Mouse (Mus musculus): ENCODE data around the gene Ffar3. TPM values are rescaled to one million over a fixed set of nuclear protein-coding genes. Genes with fewer than 3 reads are reported as not detected.
"Not testable (repeated sequence)": the region's sequence is repeated elsewhere in the genome, so short reads cannot be mapped to it uniquely, and the experiment has no call there.

The Ffar3 gene
- polyA plus RNA-seq, 1 experiment from 2014 or later = not detected

GRCm38 (mm10) chr7:30837277-30837676 is 18.7 kb downstream of the Ffar3 start:
- Histone ChIP-seq H3K9me3 (ENCODE audit: control insufficient read depth, low read length) (no peaks in the 10 kb centered on the region), H3K9ac (replicated peaks; ENCODE audit: low read depth, low read length) (no peak overlapping the region), H3K4me3 (ENCODE audit: low read depth, low read length) (no peak overlapping the region), H3K27me3 (ENCODE audit: control insufficient read depth, insufficient read depth, low read length) (no peaks in the 10 kb centered on the region), H3K36me3 (ENCODE audit: control insufficient read depth, insufficient read depth, low read length) (no peaks in the 10 kb centered on the region), H3K27ac (ENCODE audit: low read depth, low read length) (no peak overlapping the region), H3K4me2 (ENCODE audit: low read depth, low read length) (no peak overlapping the region), H3K4me1 (ENCODE audit: control insufficient read depth, insufficient read depth, low read length) (no peaks in the 10 kb centered on the region)
- no peak for ATAC-seq (ENCODE audit: low read depth)

GRCm38 (mm10) chr7:30832684-30833083 is 23.3 kb downstream of the Ffar3 start:
- H3K9me3 ChIP-seq (ENCODE audit: control insufficient read depth, low read length); H3K4me3 ChIP-seq (ENCODE audit: low read depth, low read length); H3K27me3 ChIP-seq (ENCODE audit: control insufficient read depth, insufficient read depth, low read length); H3K36me3 ChIP-seq (ENCODE audit: control insufficient read depth, insufficient read depth, low read length); ATAC-seq (ENCODE audit: low read depth); H3K27ac ChIP-seq (ENCODE audit: low read depth, low read length); H3K4me2 ChIP-seq (ENCODE audit: low read depth, low read length); H3K9ac ChIP-seq (replicated peaks; ENCODE audit: low read depth, low read length); H3K4me1 ChIP-seq (ENCODE audit: control insufficient read depth, insufficient read depth, low read length): not testable (repeated sequence)
- 47% methylated on average over 8 of the region's 11 CpGs for WGBS

- Histone ChIP-seq H3K4me2 (ENCODE audit: low read depth, low read length) (no peak overlapping the region), H3K9ac (replicated peaks; ENCODE audit: low read depth, low read length) (no peak overlapping the region), H3K4me3 (ENCODE audit: low read depth, low read length) (no peak overlapping the region), H3K27me3 (ENCODE audit: control insufficient read depth, insufficient read depth, low read length) (no peaks in the 10 kb centered on the region), H3K4me1 (ENCODE audit: control insufficient read depth, insufficient read depth, low read length) (no peaks in the 10 kb centered on the region), H3K36me3 (ENCODE audit: control insufficient read depth, insufficient read depth, low read length) (no peaks in the 10 kb centered on the region), H3K27ac (ENCODE audit: low read depth, low read length) (no peak overlapping the region), H3K9me3 (ENCODE audit: control insufficient read depth, low read length) (no peaks in the 10 kb centered on the region)
- WGBS = 75% methylated on average over 17 of the region's 17 CpGs
- ATAC-seq (ENCODE audit: low read depth) = no peak
Measured at GRCm38 (mm10) chr7:30832261-30832660, 23.7 kb downstream of the Ffar3 start.

GRCm38 (mm10) chr7:30829428-30829827 is 26.6 kb downstream of the Ffar3 start:
- Histone ChIP-seq H3K4me2 (ENCODE audit: low read depth, low read length) (no peak overlapping the region), H3K36me3 (ENCODE audit: control insufficient read depth, insufficient read depth, low read length) (no peaks in the 10 kb centered on the region), H3K4me1 (ENCODE audit: control insufficient read depth, insufficient read depth, low read length) (no peaks in the 10 kb centered on the region), H3K9me3 (ENCODE audit: control insufficient read depth, low read length) (no peaks in the 10 kb centered on the region), H3K9ac (replicated peaks; ENCODE audit: low read depth, low read length) (no peak overlapping the region), H3K4me3 (ENCODE audit: low read depth, low read length) (no peak overlapping the region), H3K27me3 (ENCODE audit: control insufficient read depth, insufficient read depth, low read length) (no peaks in the 10 kb centered on the region), H3K27ac (ENCODE audit: low read depth, low read length) (no peak overlapping the region)
- 69% methylated on average over 3 of the region's 3 CpGs for WGBS
- ATAC-seq (ENCODE audit: low read depth) = no peak

- not testable (repeated sequence) for H3K27me3 ChIP-seq (ENCODE audit: control insufficient read depth, insufficient read depth, low read length); H3K4me3 ChIP-seq (ENCODE audit: low read depth, low read length); H3K36me3 ChIP-seq (ENCODE audit: control insufficient read depth, insufficient read depth, low read length); ATAC-seq (ENCODE audit: low read depth); H3K9me3 ChIP-seq (ENCODE audit: control insufficient read depth, low read length); H3K4me1 ChIP-seq (ENCODE audit: control insufficient read depth, insufficient read depth, low read length); H3K4me2 ChIP-seq (ENCODE audit: low read depth, low read length); H3K27ac ChIP-seq (ENCODE audit: low read depth, low read length); H3K9ac ChIP-seq (replicated peaks; ENCODE audit: low read depth, low read length)
Measured at GRCm38 (mm10) chr7:30828871-30829270, 27.1 kb downstream of the Ffar3 start.

GRCm38 (mm10) chr7:30826660-30827059 is 29.3 kb downstream of the Ffar3 start:
- no peaks in the 10 kb centered on the region for H3K4me1 ChIP-seq (ENCODE audit: control insufficient read depth, insufficient read depth, low read length)
- no peak overlapping the region for H3K9ac ChIP-seq (replicated peaks; ENCODE audit: low read depth, low read length)
- ATAC-seq (ENCODE audit: low read depth) = no peak
- no peaks in the 10 kb centered on the region for H3K9me3 ChIP-seq (ENCODE audit: control insufficient read depth, low read length)
- 88% methylated on average over 10 of the region's 10 CpGs for WGBS
- H3K4me2 ChIP-seq (ENCODE audit: low read depth, low read length) = no peak overlapping the region
- H3K4me3 ChIP-seq (ENCODE audit: low read depth, low read length) = no peak overlapping the region
- no peak overlapping the region for H3K27ac ChIP-seq (ENCODE audit: low read depth, low read length)
- no peaks in the 10 kb centered on the region for H3K27me3 ChIP-seq (ENCODE audit: control insufficient read depth, insufficient read depth, low read length)
- no peaks in the 10 kb centered on the region for H3K36me3 ChIP-seq (ENCODE audit: control insufficient read depth, insufficient read depth, low read length)

GRCm38 (mm10) chr7:30824306-30824705 is 31.7 kb downstream of the Ffar3 start:
- Histone ChIP-seq H3K4me1 (ENCODE audit: control insufficient read depth, insufficient read depth, low read length) (no peaks in the 10 kb centered on the region), H3K4me3 (ENCODE audit: low read depth, low read length) (no peak overlapping the region), H3K36me3 (ENCODE audit: control insufficient read depth, insufficient read depth, low read length) (no peaks in the 10 kb centered on the region), H3K9ac (replicated peaks; ENCODE audit: low read depth, low read length) (no peak overlapping the region), H3K9me3 (ENCODE audit: control insufficient read depth, low read length) (no peaks in the 10 kb centered on the region), H3K27me3 (ENCODE audit: control insufficient read depth, insufficient read depth, low read length) (no peaks in the 10 kb centered on the region), H3K27ac (ENCODE audit: low read depth, low read length) (no peak overlapping the region), H3K4me2 (ENCODE audit: low read depth, low read length) (no peak overlapping the region)
- no peak for ATAC-seq (ENCODE audit: low read depth)
- 93% methylated on average over 3 of the region's 3 CpGs for WGBS

GRCm38 (mm10) chr7:30823675-30824074 is 32.3 kb downstream of the Ffar3 start, which contains the start of gene Ffar2:
TSS of gene Ffar2 (minus strand) at chr7:30823775.
- Histone ChIP-seq H3K9me3 (ENCODE audit: control insufficient read depth, low read length) (no peaks in the 10 kb centered on the region), H3K4me1 (ENCODE audit: control insufficient read depth, insufficient read depth, low read length) (no peaks in the 10 kb centered on the region), H3K4me2 (ENCODE audit: low read depth, low read length) (no peak within 1 kb of the TSS), H3K27me3 (ENCODE audit: control insufficient read depth, insufficient read depth, low read length) (no peaks in the 10 kb centered on the region), H3K36me3 (ENCODE audit: control insufficient read depth, insufficient read depth, low read length) (no peaks in the 10 kb centered on the region), H3K4me3 (ENCODE audit: low read depth, low read length) (no peak within 1 kb of the TSS), H3K9ac (replicated peaks; ENCODE audit: low read depth, low read length) (no peak within 1 kb of the TSS), H3K27ac (ENCODE audit: low read depth, low read length) (no peak within 1 kb of the TSS)
- no peak for ATAC-seq (ENCODE audit: low read depth)
- 95% methylated on average over 18 of the region's 18 CpGs for WGBS

GRCm38 (mm10) chr7:30821532-30821931 is 34.4 kb downstream of the Ffar3 start:
- H3K4me1 ChIP-seq (ENCODE audit: control insufficient read depth, insufficient read depth, low read length) = no peaks in the 10 kb centered on the region
- no peak overlapping the region for H3K4me3 ChIP-seq (ENCODE audit: low read depth, low read length)
- no peak overlapping the region for H3K9ac ChIP-seq (replicated peaks; ENCODE audit: low read depth, low read length)
- no peaks in the 10 kb centered on the region for H3K27me3 ChIP-seq (ENCODE audit: control insufficient read depth, insufficient read depth, low read length)
- WGBS = 68% methylated on average over 5 of the region's 5 CpGs
- no peaks in the 10 kb centered on the region for H3K9me3 ChIP-seq (ENCODE audit: control insufficient read depth, low read length)
- ATAC-seq (ENCODE audit: low read depth) = no peak
- no peaks in the 10 kb centered on the region for H3K36me3 ChIP-seq (ENCODE audit: control insufficient read depth, insufficient read depth, low read length)
- no peak overlapping the region for H3K27ac ChIP-seq (ENCODE audit: low read depth, low read length)
- no peak overlapping the region for H3K4me2 ChIP-seq (ENCODE audit: low read depth, low read length)

All from neural tube, embryonic 14.5 days (tissue).